Mouse (Mus musculus) bone marrow, adult 2 months (tissue): ENCODE results near the gene Creg1. TPM values are rescaled to one million over a fixed set of nuclear protein-coding genes. Genes with fewer than 3 reads are reported as not detected.

Experiments used
- H3K27ac ChIP-seq: fragments of 200-500 bp; 2 replicates; pipeline ENCODE4 v1.5.1; 2012; ENCODE audit warnings: low read depth, mild to moderate bottlenecking, control low read depth, inconsistent platforms, low read length; ENCODE audit not compliant: control insufficient read depth, poor library complexity, insufficient read depth
- H3K4me1 ChIP-seq: fragments of 200-500 bp; 2 replicates; pipeline ENCODE4 v1.6.1; 2011; ENCODE audit warnings: low read length; ENCODE audit not compliant: control insufficient read depth, insufficient read depth
- H3K4me3 ChIP-seq: fragments of 200-500 bp; replicated peaks from 2 replicates; pipeline ENCODE3; 2011; ENCODE audit warnings: mild to moderate bottlenecking, low read depth, low read length, control low read depth; ENCODE audit not compliant: control insufficient read depth
- CTCF ChIP-seq: fragments of 200-500 bp; IDR thresholded peaks from 2 replicates; pipeline ENCODE4 v1.5.1; 2011; ENCODE audit warnings: low read length, control low read depth; ENCODE audit not compliant: control insufficient read depth, insufficient read depth
- POLR2A ChIP-seq: fragments of 200-500 bp; IDR thresholded peaks from 2 replicates; pipeline ENCODE4 v1.6.1; 2011; ENCODE audit warnings: low read depth, mild to moderate bottlenecking, control low read depth, low read length, borderline replicate concordance; ENCODE audit not compliant: control insufficient read depth
- WGBS: fragments of 180-500 bp; shearing (Covaris S2); methylation state at CpG from one replicate; pipeline ENCODE4 v1.1.7; 2018; 5-methylcytosine and 5-hydroxymethylcytosine counted together
- polyA plus RNA-seq: library from polyadenylated mRNA; stranded (reverse); fragments of >200 nt; gene quantifications from 2 replicates; pipeline ENCODE4 v1.2.4, GENCODE M21; 2011; ENCODE audit warnings: low replicate concordance; ENCODE audit not compliant: missing spikeins, insufficient read depth, insufficient read length

The Creg1 gene
- polyA plus RNA-seq, 1 experiment, result 312 TPM

DNA sequence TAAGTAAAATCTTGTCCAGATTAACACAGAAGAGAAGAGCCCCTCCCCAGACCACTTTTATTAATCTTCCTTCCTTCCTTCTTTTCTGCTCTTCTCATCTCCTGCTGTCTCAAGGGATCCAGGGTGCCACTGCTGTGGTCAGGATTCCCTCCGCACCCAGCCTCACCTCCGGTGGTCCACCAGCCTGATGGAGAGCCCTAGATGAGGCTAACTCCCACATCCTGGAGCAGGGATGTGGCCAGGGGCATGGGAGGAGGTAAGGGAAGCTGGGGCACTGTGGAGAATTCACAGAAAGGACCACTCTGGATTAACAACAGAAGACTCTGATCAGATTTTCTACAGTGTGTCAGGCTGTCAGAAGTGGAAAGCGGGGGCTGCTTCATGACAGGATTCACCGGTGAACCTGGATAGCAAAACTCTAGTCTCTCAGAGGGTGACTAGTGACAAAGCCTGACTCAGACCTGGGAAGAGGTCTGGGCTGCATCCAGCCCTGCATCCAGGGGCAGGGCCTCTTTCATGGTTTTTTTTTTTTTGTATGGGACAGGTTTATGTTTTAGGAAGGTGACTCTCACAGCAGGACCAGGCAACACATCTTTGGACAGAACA, 38.4 kb upstream of the Creg1 start:
- H3K27ac ChIP-seq, result no peak overlapping the region
- peaks cover 2% of the 10 kb centered on the region; the same call in 1 of the 2 replicates for H3K4me1 ChIP-seq
- TF ChIP-seq CTCF (no peak), POLR2A (no peak)
- H3K4me3 ChIP-seq, result no peak overlapping the region
- 68% methylated on average over 4 of the region's 4 CpGs for WGBS

DNA sequence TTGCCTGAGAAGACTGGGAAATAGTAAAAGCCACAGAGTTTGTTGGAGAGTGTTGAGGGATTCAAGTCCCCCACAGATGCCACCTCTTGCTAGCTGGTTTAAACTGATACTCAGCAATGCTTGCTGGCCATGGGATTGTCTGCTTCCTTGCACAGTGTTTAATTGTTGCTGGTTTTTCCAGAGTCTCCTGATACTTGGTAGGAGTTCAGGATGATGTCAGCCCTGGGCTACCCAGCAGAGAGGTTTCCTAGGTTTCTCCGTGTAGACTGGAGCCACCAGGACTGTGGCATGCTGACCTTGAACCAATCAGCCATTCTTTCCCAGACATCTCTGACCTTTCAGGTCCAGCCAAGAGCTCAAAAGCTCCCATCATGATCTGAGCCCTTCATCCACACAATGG, 36.6 kb upstream of the Creg1 start:
- Histone ChIP-seq H3K4me3 (no peak overlapping the region), H3K4me1 (peaks cover 2% of the 10 kb centered on the region; the same call in 1 of the 2 replicates), H3K27ac (no peak overlapping the region)
- 94% methylated on average over 1 of the region's 1 CpGs for WGBS
- TF ChIP-seq CTCF (no peak), POLR2A (no peak)

DNA sequence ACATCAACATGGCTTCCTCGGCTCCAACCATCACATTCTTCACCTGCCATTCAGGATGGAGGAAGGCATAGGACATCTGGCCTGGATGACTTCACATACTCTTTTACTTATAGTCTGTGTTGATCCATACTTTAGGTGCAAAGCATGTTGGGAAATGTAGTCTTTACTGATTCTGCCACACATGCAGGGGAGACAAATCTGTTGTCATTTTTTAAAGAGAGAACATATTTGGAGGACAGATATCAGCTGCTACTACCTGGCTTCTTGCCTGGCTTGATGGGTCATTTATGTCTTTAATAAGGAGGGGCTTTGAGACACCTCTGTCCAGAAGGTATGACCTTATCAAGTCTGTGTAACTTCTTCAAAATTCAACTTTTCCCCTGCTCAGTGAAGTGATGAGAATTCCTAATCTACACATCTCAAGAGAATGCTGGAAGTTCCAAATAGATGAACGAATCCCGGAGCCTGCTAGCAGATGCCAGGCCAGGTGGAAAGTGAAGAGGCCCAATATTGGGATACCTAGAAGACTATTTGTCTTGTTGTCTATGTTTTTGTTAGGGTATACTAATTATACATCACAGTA, 35.4 kb upstream of the Creg1 start:
- no peak overlapping the region for H3K4me3 ChIP-seq
- WGBS, result 78% methylated on average over 3 of the region's 3 CpGs
- no peak overlapping the region for H3K27ac ChIP-seq
- H3K4me1 ChIP-seq, result peaks cover 2% of the 10 kb centered on the region; the same call in 1 of the 2 replicates
- TF ChIP-seq CTCF, result no peak
- TF ChIP-seq POLR2A, result no peak

DNA sequence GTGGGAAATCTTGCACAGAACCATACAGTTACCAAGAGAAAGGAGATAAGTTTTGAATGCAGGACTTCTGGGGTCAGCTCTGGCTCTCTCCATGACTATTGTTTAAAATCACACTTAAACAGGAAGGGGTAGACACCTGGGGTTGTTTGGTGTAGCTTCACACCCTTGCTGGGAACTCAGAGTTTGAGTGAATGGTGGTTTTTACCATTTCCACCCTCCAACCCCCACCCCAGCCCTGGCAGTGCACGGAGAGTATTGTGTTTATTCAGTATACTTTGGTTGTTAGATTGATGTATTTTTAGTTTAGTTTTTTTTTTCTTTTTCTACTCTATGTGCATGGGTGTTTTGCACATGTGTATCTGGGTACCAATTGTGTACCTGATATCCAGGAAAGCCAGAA, 33.4 kb upstream of the Creg1 start:
- WGBS, result 28% methylated on average over 1 of the region's 1 CpGs
- Histone ChIP-seq H3K4me1 (peaks cover 2% of the 10 kb centered on the region; the same call in 1 of the 2 replicates), H3K4me3 (no peak overlapping the region), H3K27ac (no peak overlapping the region)
- no peak for TF ChIP-seq POLR2A
- no peak for TF ChIP-seq CTCF

DNA sequence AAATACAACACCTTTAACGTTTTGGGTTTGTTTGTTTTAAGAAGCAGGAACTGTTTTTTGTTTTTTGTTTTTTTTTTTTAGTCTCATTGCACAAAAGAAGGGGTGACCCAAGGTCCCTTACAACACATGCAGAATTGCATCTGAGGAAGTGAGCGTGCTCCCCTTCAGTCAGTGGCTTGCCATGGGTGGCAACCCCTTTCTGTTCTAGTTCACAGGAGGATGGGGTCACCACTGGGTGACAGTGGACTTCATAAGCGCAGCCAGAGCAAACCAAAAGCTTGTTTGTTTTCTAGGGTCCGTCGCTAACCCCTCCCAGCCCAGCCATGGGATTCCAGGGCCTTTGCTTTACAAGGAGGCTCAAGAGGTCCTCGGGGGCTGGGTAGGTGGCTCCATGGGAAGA, 32.0 kb upstream of the Creg1 start:
- 48% methylated on average over 6 of the region's 6 CpGs for WGBS
- Histone ChIP-seq H3K27ac (peak overlapping the region; percentile 82), H3K4me3 (no peak overlapping the region), H3K4me1 (peaks cover 4% of the 10 kb centered on the region)
- no peak for TF ChIP-seq POLR2A
- TF ChIP-seq CTCF, result no peak

DNA sequence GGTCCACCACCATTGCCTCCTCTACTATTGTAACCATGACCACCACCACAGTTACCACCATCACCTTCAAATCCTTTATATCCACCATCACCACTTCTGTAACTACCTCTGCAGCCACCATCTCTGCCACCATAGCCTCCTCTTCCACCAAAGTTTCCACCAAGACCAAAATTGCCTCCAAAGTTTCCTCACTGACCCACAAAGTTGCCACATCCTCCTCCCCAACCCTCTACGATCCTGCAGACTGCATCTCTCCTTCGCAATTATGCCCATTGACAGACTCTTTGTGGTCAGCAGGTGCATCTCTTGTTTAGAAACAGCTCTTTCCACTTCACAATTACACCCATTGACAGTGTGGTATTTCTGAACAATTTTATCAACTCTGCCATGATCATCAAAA, 28.7 kb upstream of the Creg1 start:
- peaks cover 5% of the 10 kb centered on the region for H3K4me1 ChIP-seq
- 32% methylated on average over 2 of the region's 2 CpGs for WGBS
- no peak overlapping the region for H3K4me3 ChIP-seq
- TF ChIP-seq CTCF (no peak), POLR2A (no peak)
- peak overlapping the region; percentile 54; the same call in 1 of the 2 replicates for H3K27ac ChIP-seq

DNA sequence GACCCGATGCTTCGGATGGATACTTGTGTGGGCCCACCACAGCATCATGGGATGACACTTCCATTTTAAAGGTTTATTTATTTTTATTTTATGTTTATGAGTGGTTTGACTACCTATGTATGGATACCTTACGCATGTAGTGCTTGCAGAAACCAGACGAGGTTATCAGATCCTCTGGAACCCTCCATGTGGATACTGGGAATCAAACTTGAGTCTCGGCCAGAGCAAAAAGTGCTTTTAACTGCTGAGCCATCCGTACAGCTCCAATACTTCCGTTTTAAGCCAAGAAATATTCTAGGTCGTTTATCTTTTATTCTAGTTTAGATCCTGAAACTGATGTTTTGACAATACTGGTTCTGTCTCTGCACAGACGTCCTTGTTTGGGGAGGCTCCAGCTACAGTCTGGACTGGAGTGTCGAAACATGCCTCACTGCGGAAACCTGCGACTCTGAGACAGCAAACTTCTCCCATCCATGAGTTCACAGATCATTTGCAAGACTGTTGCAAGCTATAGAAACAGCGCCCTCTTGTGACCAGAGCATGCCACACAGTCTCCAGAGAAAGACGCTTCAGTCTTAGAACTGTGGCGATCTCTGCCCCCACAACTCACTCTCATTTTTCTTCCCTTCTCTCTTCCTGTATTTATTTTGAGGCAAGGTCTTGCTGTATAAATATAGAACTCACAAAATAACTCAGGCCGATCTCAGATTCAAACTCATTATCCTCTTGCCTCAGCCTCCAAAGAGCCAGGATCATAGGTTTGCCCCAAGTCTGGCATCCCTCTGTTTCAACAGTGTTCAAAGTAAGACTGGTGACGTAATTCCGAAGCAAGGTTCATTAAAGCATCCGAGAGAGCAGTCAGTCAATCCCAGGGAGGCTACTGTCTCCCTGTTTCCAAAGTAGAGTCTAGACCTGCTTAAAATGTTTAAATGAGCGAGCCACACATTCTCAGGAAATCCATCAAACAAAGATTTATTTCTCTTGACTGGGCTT, 27.4 kb upstream of the Creg1 start:
- no peak overlapping the region for H3K4me3 ChIP-seq
- H3K27ac ChIP-seq, result peak overlapping the region; percentile 26; the same call in 1 of the 2 replicates
- TF ChIP-seq CTCF (peak; percentile 86), POLR2A (no peak)
- WGBS, result 22% methylated on average over 20 of the region's 20 CpGs
- H3K4me1 ChIP-seq, result peaks cover 5% of the 10 kb centered on the region

DNA sequence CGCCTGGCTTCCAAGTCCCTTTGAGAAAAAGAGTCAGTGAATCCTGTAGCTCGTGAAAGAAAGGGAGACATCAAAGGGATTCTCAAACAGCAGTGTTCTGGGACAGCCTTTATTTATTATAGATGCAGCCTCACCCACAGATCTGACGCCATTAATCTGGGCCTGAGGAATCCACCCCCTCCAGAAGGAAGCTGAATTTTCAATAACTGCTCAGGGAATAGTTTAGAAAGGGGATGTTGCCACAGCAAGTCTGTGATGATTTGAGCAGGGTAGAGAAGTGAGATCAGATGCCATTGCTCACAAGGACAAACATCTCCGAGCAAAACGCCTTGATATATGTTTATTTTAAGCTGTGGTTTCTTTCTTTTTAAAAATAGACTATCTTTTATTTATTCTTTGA, 26.1 kb upstream of the Creg1 start:
- WGBS, result 43% methylated on average over 5 of the region's 5 CpGs
- no peak for TF ChIP-seq CTCF
- no peak for TF ChIP-seq POLR2A
- Histone ChIP-seq H3K4me3 (no peak overlapping the region), H3K4me1 (peaks cover 5% of the 10 kb centered on the region), H3K27ac (no peak overlapping the region)
